Comparison of ENCODE assay signal across 8 mouse cellular contexts in the genomic region with DNA sequence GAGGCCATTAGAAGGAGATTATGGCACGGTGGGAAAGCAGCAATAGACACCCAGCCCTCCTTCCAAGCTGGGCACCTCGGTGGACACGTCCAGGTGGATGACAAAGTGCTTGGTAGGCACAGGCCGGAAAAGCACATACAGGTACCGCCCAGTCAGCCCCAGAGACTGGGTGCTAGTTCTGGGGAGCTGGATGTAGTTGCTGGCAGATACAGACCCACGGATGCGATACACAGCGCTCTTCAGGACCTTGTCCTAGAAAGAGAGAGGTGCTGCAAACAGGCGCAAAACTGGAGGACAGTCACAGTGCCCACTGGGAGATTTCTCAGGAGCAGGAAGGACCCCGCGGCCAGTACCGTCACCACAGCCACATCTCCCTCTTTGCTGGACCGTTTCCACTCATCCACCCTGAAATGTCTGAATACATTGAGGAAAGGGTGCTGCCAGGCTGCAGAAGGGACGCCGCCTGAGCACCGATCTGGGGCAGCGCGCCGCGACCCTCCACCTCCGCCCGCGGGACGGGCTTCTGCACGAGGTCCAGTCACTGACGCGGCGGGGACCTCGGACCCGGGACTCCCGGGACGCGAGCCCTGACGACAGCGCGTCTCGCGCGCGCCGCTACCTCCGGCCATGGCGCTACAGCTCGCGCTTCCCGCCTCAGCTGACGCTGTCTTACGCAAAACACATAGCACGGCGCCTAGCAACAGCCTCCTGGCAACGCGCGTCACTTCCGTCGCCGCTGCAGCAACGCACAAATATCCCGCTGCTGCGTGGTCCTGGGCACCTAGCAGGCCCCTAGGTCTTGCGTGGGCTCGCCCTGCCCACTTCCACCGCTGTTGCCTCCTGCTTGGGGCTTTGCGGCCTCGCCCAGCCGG. TPM values are rescaled to one million over a fixed set of nuclear protein-coding genes. Genes with fewer than 3 reads are reported as not detected.
A peak's percentile ranks its signal among the peaks of the same experiment; 100 is the strongest.
DNase-seq lines count a peak whose midpoint lies in the region; ATAC-seq and TF ChIP-seq lines count a peak whose summit lies in the region.

A gene (minus strand): TSS at position 670 of the 872 bp plus-strand sequence.

- no peak for TF ChIP-seq CTCF in cortical plate, adult 2 months (IDR thresholded peaks at IDR 0.05; ENCODE audit: extremely low read depth, insufficient read depth, low read length)
- peak; percentile 43 for TF ChIP-seq CTCF in hindbrain, postnatal 0 days (IDR thresholded peaks at IDR 0.05; ENCODE audit: low read depth)
- TF ChIP-seq CTCF in left cerebral cortex, adult 2 months (IDR thresholded peaks at IDR 0.05): peak; percentile 22; the same call in 1 of the 2 replicates

- H3K9ac ChIP-seq in hindbrain, postnatal 0 days (replicated peaks; ENCODE audit: low read length): peak within 1 kb of the TSS; percentile 72

- WGBS in hindbrain, postnatal 0 days: 3% methylated on average over 65 of the region's 65 CpGs
- 4% methylated on average over 58 of the region's 65 CpGs for WGBS in macrophage (ENCODE audit: missing documents)

- peak; percentile 94 for ATAC-seq in hindbrain, postnatal 0 days

- peaks cover 3% of the 10 kb centered on the region; the same call in 1 of the 2 replicates for H3K4me1 ChIP-seq in cortical plate, adult 2 months (ENCODE audit: control insufficient read depth, insufficient read depth, low read length)
- peaks cover 11% of the 10 kb centered on the region for H3K4me1 ChIP-seq in hindbrain, postnatal 0 days (ENCODE audit: insufficient read depth, low read length)

- peak; percentile 87 for DNase-seq in adipocyte (ENCODE audit: low spot score)
- DNase-seq in gastrocnemius, adult 8-10 months (ENCODE audit: low spot score in 2 of 2): peak; percentile 80 to 84
- peak; percentile 98 for DNase-seq in hindbrain, postnatal 0 days (ENCODE audit: low spot score)
- DNase-seq in left cerebral cortex, adult 2 months (ENCODE audit: extremely low spot score in 1 of 2, low spot score in 2 of 2): peak; percentile 93 to 94
- DNase-seq in retina, postnatal 7 days (ENCODE audit: low read depth, low spot score): peak; percentile 83
- peak; percentile 83 to 85 for DNase-seq in urinary bladder, adult 18-20 months (ENCODE audit: low spot score in 2 of 2)

- peak within 1 kb of the TSS; percentile 57 for H3K4me3 ChIP-seq in cortical plate, adult 2 months (ENCODE audit: insufficient read depth, low read length)
- peak within 1 kb of the TSS; percentile 61 for H3K4me3 ChIP-seq in hindbrain, postnatal 0 days (ENCODE audit: low read length)
- H3K4me3 ChIP-seq in left cerebral cortex, adult 2 months: peak within 1 kb of the TSS; percentile 73
- H3K4me3 ChIP-seq in macrophage (ENCODE audit: inconsistent target): peak within 1 kb of the TSS; percentile 39

- peak within 1 kb of the TSS; percentile 82 for H3K4me2 ChIP-seq in hindbrain, postnatal 0 days (ENCODE audit: low read depth, low read length)

- H3K27me3 ChIP-seq in hindbrain, postnatal 0 days (ENCODE audit: insufficient read depth, low read length): no peaks in the 10 kb centered on the region

- no peaks in the 10 kb centered on the region for H3K9me3 ChIP-seq in hindbrain, postnatal 0 days (ENCODE audit: low read length)

- no peaks in the 10 kb centered on the region; the same call in 1 of the 2 replicates for H3K79me2 ChIP-seq in macrophage (ENCODE audit: inconsistent target)

- H3K36me3 ChIP-seq in hindbrain, postnatal 0 days (ENCODE audit: insufficient read depth, low read length): peaks cover 5% of the 10 kb centered on the region; the same call in 1 of the 2 replicates
- no peaks in the 10 kb centered on the region for H3K36me3 ChIP-seq in macrophage (ENCODE audit: inconsistent target)

- intact Hi-C loops in left cerebral cortex, adult 2 months (cut with DNase I): no loop called here

- TF ChIP-seq POLR2A in cortical plate, adult 2 months (IDR thresholded peaks at IDR 0.05; ENCODE audit: extremely low read depth, insufficient read depth, low read length): peak; percentile 93

- H3K27ac ChIP-seq in cortical plate, adult 2 months (ENCODE audit: insufficient read depth, low read length): peak within 1 kb of the TSS; percentile 88
- H3K27ac ChIP-seq in hindbrain, postnatal 0 days: peak within 1 kb of the TSS; percentile 84
- H3K27ac ChIP-seq in left cerebral cortex, adult 2 months: peak within 1 kb of the TSS; percentile 97
- H3K27ac ChIP-seq in macrophage: peak within 1 kb of the TSS; percentile 27

RNA-seq across cellular contexts. Expression of the gene that starts here (rescaled TPM):
- polyA plus RNA-seq in cortical plate, adult 2 months (2012; rRNA removed): 38.2 and 48.5 TPM in 2 replicates
- total RNA-seq in gastrocnemius, adult 8-10 months (2022): 1 to 10 TPM in 1 of 4 experiments, under 1 TPM in 3; 0.36 to 1.6 (median 0.84) TPM
- 54.5 and 75.5 TPM in 2 replicates for total RNA-seq in hindbrain, postnatal 0 days (2014; rRNA removed)
- polyA plus RNA-seq in hindbrain, postnatal 0 days (2015; fragmentation: Nextera tagmentation; extraction: Ambion mirVana): 13.2 TPM in 2 replicates
- 10 to 100 TPM; 34.9 to 36.8 TPM for total RNA-seq in left cerebral cortex, adult 2 months (2021)
- 10 to 100 TPM in 24 of 26 experiments, 1 to 10 TPM in 2; 6.3 to 54.1 (median 25.6) TPM for total RNA-seq in macrophage (2018; cell fraction: chromatin; rRNA removed)
- total RNA-seq in macrophage (2018; cell fraction: cytosol; rRNA removed): 1 to 10 TPM in 18 of 26 experiments, under 1 TPM in 8; 0.58 to 3.5 (median 1.5) TPM
- total RNA-seq in macrophage (2018; cell fraction: nucleus; rRNA removed): 10 to 100 TPM in 11 of 26 experiments, 1 to 10 TPM in 15; 1.6 to 33.6 (median 8.0) TPM
- 1.5 to 2.9 TPM (median 2.5 TPM) in 3 replicates for polyA plus RNA-seq in macrophage (2018)

Comparison
In these comparisons a context has a peak if more than half of its experiments do, and no peak if none do; other contexts are left out.
1. Peak in every context shown above with its lines: DNase-seq, ATAC-seq, H3K4me3 ChIP-seq and H3K27ac ChIP-seq.
2. RNA of the gene that starts here (total RNA-seq): 54.5 to 75.5 TPM in hindbrain, postnatal 0 days and 34.9 to 36.8 TPM in left cerebral cortex, adult 2 months; 0.36 to 1.6 TPM in gastrocnemius, adult 8-10 months; every median in the first group is over 10 times any median in the second.
3. H3K27ac ChIP-seq: peak in every context shown above with its lines; median percentile 97 in left cerebral cortex, adult 2 months; 88 in cortical plate, adult 2 months; 84 in hindbrain, postnatal 0 days; 27 in macrophage.